Mouse (Mus musculus): ENCODE data around the gene Thumpd1.

The Thumpd1 gene

GRCm38 (mm10) chr7:119670925-119671324, 49.7 kb downstream of the Thumpd1 start:
- no peak for DNase-seq (ENCODE audit: low spot score)

GRCm38 (mm10) chr7:119670395-119670794, 50.2 kb downstream of the Thumpd1 start:
- DNase-seq (ENCODE audit: low spot score), result no peak

- DNase-seq (ENCODE audit: low spot score), result no peak
Measured at GRCm38 (mm10) chr7:119667893-119668292, 52.7 kb downstream of the Thumpd1 start.

Data from urinary bladder, postnatal 25 days (tissue).